Mouse (Mus musculus): ENCODE results near the gene Rhox7a.
"Not testable (repeated sequence)": the region's sequence is repeated elsewhere in the genome, so short reads cannot be mapped to it uniquely, and the experiment has no call there.

Gene Rhox7a

DNA sequence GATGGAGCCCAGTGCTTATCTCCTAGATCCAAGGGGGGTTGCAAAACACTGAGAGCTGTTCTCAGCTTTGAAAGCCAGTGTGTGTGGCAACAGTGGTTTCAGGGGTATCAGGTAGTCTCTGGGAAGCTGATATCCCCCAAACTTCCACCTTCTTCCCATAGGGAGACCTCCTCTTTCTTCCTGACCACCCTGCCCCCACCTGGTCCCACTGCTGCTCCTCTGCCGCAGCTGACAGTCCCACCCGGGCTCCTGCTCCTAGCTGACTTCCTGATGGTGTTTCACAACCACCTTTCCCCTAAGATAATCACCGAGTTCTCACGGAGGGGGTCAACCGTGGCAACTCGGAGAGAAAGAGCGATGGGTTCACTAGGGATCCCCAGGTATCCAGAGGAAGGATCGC is at the start of gene Rhox7a:
Rhox7a (plus strand) TSS at position 301 of the 400 bp plus-strand sequence.
- in situ Hi-C loops (cut with MboI; ENCODE audit: low sequenced_read_pairs) = not testable (repeated sequence)

DNA sequence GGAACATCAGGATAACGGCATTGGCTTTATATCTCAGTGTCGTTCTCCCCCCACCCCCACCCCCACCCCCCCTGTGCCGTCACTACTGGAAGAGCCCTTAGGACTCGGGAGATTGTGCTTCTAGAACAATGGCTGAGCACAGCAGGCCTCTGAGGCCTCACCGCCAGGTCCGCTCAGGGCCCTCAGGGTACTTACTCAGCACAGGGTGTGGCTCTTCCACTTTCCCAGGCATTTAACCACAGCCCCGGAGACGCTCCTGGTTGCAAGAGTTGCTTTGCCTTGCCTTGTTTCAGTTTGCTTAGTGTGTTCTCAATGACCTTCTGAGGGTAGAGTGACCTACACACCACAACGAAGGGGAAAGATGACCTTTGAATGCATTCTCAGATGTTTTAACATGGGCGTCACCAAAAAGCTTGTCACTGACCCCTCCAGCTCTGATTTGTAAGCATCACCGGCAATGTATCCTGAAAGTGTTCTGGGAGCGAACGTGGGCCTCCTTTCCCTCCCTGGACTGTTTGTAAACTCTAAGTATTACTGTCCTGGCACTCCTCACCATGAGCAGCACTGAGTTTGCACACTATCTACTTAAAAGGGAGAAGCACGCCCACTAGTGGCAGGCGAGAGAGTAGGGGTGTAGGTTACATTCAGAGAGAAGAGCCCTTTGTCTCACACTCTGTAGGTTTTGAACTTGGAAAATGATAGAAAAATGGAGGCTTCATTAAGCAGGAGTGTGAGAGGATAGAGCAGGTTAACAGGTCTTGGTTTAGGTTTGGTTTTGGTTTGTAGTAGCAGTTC is 24.0 kb upstream of the Rhox7a start:
- in situ Hi-C loops (cut with MboI; ENCODE audit: low sequenced_read_pairs) = no loop called here

DNA sequence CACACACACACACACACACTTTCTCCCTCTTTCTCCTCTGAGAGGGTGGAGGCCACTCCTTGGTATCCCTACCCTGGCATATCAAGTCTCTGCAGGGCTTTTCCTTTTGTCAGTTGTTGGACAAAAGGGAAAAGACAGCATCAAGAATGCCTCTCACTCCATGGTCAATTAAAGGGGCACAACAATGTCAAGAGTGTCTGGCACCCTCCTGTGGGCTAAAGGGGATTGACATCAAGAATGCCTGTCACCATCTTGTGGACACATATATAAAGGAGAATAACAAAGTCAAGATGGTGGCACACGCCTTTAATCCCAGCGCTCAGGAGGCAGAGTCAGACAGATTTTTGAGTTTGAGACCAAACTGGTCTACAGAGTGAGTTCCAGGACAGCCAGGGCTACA is 22.1 kb upstream of the Rhox7a start:
- in situ Hi-C loops (cut with MboI; ENCODE audit: low sequenced_read_pairs) = no loop called here

- in situ Hi-C loops (cut with MboI; ENCODE audit: low sequenced_read_pairs) = no loop called here
Measured at GRCm38 (mm10) chrX:37811179-37811578, 20.3 kb upstream of the Rhox7a start.

DNA sequence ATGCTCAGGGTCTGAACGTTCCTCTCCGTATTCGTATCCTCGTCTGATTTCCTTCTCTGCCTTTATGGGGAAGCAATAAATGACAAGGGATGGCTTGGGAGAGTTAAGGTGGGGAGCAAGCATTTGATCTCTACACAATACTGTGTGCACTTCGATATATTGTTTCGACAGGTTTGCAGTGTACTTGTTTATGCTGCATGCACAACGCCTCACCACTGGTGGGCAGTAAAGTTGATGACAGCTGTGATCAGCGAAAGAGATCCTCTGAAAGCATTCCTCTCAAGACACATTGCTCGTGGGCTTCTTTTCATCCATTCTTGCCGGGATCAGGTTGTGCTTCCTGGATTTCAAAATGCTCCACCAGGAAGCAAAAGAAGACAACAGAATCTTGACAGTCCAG is 15.8 kb upstream of the Rhox7a start:
- in situ Hi-C loops (cut with MboI; ENCODE audit: low sequenced_read_pairs) = no loop called here

DNA sequence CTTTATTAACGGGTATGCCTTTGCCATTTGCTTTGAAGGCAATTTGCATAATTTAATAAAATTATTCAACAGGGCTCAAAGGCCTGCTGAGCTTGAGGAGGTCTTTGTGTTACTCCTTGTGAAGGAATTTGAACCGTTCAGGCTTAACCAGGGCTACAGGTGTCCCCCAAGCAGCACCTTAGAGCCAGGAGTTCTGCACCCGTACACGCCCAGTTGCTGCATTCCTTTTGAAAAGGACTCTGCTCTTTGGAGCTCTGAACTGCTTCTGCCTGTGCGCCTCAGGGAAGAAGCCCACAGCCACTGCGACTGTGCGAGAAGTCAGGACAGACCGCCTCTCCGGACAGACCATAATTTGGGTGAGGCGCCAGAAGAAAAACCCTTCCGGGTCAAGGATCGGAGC is 4.9 kb upstream of the Rhox7a start, which contains the start of gene Rhox6:
Rhox6 (plus strand) TSS at position 301 of the 400 bp plus-strand sequence.
- in situ Hi-C loops (cut with MboI; ENCODE audit: low sequenced_read_pairs) = not testable (repeated sequence)

GRCm38 (mm10) chrX:37871641-37872040 is 40.2 kb downstream of the Rhox7a start:
- in situ Hi-C loops (cut with MboI; ENCODE audit: low sequenced_read_pairs) = no loop called here

DNA sequence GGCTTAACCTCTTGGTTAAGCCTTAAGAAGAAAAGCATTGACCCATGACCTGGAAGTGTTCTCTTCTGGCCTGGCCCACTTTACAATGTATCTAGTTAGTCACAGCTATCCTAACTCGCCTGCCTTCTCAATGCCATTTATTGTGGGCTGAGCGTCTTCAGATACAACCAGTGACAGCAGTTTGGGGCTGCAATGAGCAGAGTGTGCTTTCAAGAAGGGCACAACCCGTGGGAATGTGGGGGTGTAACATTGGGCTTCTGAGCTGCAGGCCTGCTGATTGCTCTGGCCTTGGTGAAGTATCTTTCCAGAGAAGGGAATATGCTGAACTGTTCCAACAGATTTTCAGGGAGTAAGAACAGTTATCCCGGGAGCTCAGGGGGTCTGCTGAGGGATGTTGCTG is 47.4 kb downstream of the Rhox7a start, which contains the start of gene Rhox8:
Rhox8 (minus strand) TSS at position 101 of the 400 bp plus-strand sequence.
- in situ Hi-C loops (cut with MboI; ENCODE audit: low sequenced_read_pairs) = no loop called here
